Mouse (Mus musculus) neutrophil, adult 5-6 weeks (primary cell): ENCODE measurements around the gene Zfp560. TPM values are rescaled to one million over a fixed set of nuclear protein-coding genes. Genes with fewer than 3 reads are reported as not detected.
"Not testable (repeated sequence)": the region's sequence is repeated elsewhere in the genome, so short reads cannot be mapped to it uniquely, and the experiment has no call there.

Source experiments
- ATAC-seq: fragments of 151-379, 151-347 bp; 2 replicates; pipeline ENCODE4 v1.8.0; 2017; ENCODE audit warnings: mild to moderate bottlenecking, moderate TSS enrichment; ENCODE audit not compliant: insufficient number of reproducible peaks, poor library complexity, low FRiP score, severe bottlenecking; ENCODE audit errors: extremely low read depth
- total RNA-seq: library from RNA; stranded (forward); fragments of 200-1000 nt; gene quantifications from 2 replicates; pipeline ENCODE4 v1.2.3, GENCODE M21; 2017

The Zfp560 gene
- 2.3 and 2.7 TPM in 2 replicates for total RNA-seq

GRCm38 (mm10) chr9:20384532-20385342 is at the start of gene Zfp560:
Gene Zfp560, minus strand, starts transcription at chr9:20385177.
- ATAC-seq = peak; percentile 100

GRCm38 (mm10) chr9:20430004-20430403 is 45.0 kb upstream of the Zfp560 start:
- ATAC-seq = no peak

GRCm38 (mm10) chr9:20411460-20411859 is 26.5 kb upstream of the Zfp560 start:
- ATAC-seq = no peak

GRCm38 (mm10) chr9:20409319-20409718 is 24.3 kb upstream of the Zfp560 start:
- no peak for ATAC-seq

GRCm38 (mm10) chr9:20385343-20385703 is 346 bp upstream of the Zfp560 start:
- no peak for ATAC-seq

GRCm38 (mm10) chr9:20383659-20384058 is 1.3 kb downstream of the Zfp560 start:
- ATAC-seq = no peak

GRCm38 (mm10) chr9:20374712-20375111 is 10.3 kb downstream of the Zfp560 start:
- ATAC-seq = no peak

- no peak for ATAC-seq
Observed at GRCm38 (mm10) chr9:20367311-20367710, 17.7 kb downstream of the Zfp560 start.

GRCm38 (mm10) chr9:20348501-20348900 is 36.5 kb downstream of the Zfp560 start:
- no peak for ATAC-seq

- ATAC-seq = no peak
Observed at GRCm38 (mm10) chr9:20335994-20336393, 49.0 kb downstream of the Zfp560 start, which contains the start of gene Olfr18. Gene Olfr18, minus strand, starts transcription at chr9:20336094.

- ATAC-seq = no peak
Observed at GRCm38 (mm10) chr9:20298232-20298631, 86.7 kb downstream of the Zfp560 start, which contains the start of gene Olfr873. Gene Olfr873, plus strand, starts transcription at chr9:20298532.

- not testable (repeated sequence) for ATAC-seq
Observed at GRCm38 (mm10) chr9:20295562-20295961, 89.4 kb downstream of the Zfp560 start.

Other genes with a start within 250 kb of the Zfp560 start
- not detected in 2 replicates for gene Olfr870, start 211.1 kb downstream of the Zfp560 start, total RNA-seq
- not detected in 2 replicates for gene Olfr871, start 173.0 kb downstream of the Zfp560 start, total RNA-seq
- not detected in 2 replicates for gene Olfr872, start 148.1 kb downstream of the Zfp560 start, total RNA-seq
- gene Olfr39, start 102.8 kb downstream of the Zfp560 start, total RNA-seq = not detected in 2 replicates
- gene Olfr873, start 86.6 kb downstream of the Zfp560 start, total RNA-seq = not detected in 2 replicates
- gene Olfr18, start 49.1 kb downstream of the Zfp560 start, total RNA-seq = 0.35 TPM in 1 of 2 replicates, not detected in the other
- gene Zfp26, start 75.0 kb upstream of the Zfp560 start, total RNA-seq = 37.8 and 56.6 TPM in 2 replicates
- gene Zfp426, start 107.6 kb upstream of the Zfp560 start, total RNA-seq = 20.0 and 20.1 TPM in 2 replicates
- 21.5 and 29.0 TPM in 2 replicates for gene Zfp266, start 136.2 kb upstream of the Zfp560 start, total RNA-seq
- gene Zfp846, start 196.1 kb upstream of the Zfp560 start, total RNA-seq = 6.4 and 8.0 TPM in 2 replicates